Mouse (Mus musculus): Measurements from ENCODE around the gene Grid2.

The Grid2 gene

GRCm38 (mm10) chr6:64607942-64608341 is 1352.3 kb downstream of the Grid2 start:
- DNase-seq (ENCODE audit: low spot score) = no peak

DNA sequence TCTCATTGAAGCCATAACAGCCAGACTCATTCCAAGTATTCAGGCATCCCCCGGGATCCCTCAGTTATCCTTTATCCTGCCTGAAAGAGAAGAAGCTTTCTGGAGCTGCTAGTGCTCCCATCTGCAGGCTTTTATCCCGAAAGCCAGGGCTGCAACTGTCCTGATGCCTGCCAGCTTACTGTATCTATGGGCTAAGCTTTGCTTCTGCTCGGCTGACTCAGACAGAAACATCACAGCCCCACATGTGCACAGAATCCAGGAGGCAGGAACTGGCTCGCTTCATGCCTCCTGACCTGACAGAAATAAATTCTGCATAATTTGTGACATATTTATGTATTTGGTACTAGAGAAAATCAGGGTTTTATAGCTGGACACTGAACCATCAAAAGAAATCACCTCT is 1361.2 kb downstream of the Grid2 start:
- peak; percentile 3 for DNase-seq (ENCODE audit: low spot score)

DNA sequence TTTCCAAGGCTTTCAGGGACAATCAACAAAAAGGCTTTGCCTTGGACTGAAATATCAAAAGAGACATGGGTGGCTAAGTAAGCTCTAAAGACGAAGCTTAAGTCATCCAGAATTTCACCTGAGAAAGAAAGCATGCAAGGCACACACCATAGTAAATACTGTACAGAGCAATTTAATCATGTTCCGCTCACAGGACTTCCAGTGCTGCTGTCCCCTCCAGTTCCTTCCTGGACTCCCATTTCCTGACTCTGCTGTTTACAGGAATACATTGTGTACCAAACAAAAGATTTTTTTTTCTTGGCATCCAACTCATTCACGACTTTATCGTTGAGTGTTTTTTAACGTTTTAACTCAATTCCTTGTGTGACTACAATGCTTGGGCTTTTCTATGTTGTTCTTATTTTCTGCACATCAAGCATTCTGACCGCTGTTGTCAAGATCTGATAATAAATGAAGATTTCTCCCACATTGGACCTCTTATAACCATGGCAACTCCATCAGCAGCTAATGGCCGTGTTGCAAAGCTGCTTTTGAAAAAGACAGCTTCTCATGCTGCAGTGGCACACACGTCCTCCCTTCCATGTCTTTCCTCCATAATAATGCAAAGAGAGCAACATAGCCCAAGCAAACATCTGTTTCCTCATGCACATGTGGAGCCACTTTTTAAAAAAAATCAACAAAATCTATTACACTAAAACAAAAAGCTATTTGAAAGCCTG is 1361.9 kb downstream of the Grid2 start:
- DNase-seq (ENCODE audit: low spot score) = no peak

- DNase-seq (ENCODE audit: low spot score) = no peak
Observed at GRCm38 (mm10) chr6:64623404-64623803, 1367.7 kb downstream of the Grid2 start.

DNA sequence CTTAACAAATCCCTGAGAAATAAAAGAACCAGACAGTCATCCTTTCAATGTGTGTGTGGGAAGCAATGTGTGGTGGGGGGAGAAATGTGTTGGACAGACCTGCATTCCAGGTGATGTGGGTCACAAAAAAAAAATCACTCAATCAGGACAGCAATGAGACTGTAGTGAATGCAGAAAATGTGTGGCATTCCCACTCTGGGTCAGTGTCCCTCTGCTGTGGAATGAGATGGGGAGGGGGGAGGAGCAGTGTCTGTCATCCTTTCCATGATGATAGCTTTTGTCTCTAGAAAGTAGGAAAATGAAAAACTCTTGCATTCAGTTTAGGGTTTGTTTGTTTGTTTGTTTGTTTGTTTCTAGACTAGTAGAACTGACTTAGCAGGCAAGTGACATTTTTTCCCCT is 1392.0 kb downstream of the Grid2 start:
- no peak for DNase-seq (ENCODE audit: low spot score)

- DNase-seq (ENCODE audit: low spot score) = no peak
Observed at GRCm38 (mm10) chr6:64648196-64648595, 1392.5 kb downstream of the Grid2 start.

DNA sequence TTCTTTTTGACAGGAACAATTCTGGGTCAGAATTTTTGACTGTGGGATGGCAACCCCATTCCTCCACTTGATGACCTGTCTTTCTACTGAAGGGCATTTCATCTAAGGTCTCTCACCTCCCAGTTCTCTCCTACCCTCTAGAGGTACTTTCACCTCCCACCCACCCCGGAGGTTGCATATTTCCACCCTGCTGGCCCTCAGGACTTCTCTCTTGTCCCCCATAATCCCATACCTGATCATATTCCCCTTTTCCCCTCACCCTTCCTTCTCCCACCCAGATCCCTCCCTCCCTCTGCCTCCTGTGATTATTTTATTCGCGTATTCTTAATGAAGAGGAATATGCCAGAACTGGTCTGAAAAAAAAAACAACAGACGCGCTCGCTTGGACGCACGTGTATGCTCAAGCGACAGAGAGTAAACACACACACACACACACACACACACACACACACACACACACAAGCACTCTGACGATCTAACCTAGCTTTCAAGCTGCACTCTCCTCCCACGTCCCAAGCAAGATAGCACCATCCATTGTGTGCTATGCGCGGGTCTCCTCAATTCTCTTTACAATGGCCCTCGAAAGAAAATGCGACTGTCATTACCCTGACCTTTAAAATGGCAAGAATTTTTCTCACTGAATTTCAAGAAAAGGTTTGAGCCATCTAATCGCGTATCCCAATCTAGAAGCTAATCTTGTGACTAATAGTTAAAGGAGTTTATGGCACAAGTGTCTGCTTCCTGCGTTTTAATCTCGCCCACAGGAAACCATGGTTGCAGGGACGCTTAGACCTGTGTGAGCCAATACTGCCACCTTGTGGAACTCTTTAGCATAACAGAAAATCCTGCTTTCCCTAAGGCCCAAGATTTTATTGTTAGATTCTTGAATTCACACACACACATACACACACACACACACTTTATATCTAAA is 1393.9 kb downstream of the Grid2 start:
- DNase-seq (ENCODE audit: low spot score) = peak; percentile 37

DNA sequence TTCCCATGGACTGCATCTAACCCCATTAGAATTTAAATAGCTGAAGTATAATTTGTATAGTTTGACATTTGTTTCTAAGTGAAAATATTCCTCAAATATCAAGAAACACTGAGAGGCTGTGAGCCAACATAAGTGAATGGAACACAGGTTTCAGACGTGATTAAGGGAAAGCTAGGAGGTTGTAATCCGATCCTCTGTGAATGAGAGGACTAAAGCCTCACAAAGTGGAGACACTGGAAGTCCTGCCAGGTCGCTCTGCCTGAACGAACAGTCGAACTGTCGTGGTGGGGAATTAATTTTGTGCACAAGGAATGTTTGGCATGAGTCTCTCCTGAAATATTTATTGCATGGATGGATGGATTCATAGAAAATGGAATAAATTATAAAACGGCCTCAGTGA is 1395.1 kb downstream of the Grid2 start:
- DNase-seq (ENCODE audit: low spot score) = no peak

- DNase-seq (ENCODE audit: low spot score) = no peak
Observed at GRCm38 (mm10) chr6:64671010-64671409, 1415.3 kb downstream of the Grid2 start.

- no peak for DNase-seq (ENCODE audit: low spot score)
Observed at GRCm38 (mm10) chr6:64678815-64679214, 1423.1 kb downstream of the Grid2 start.

GRCm38 (mm10) chr6:64683974-64684373 is 1428.3 kb downstream of the Grid2 start:
- DNase-seq (ENCODE audit: low spot score) = peak; percentile 30

- DNase-seq (ENCODE audit: low spot score) = no peak
Observed at GRCm38 (mm10) chr6:64684973-64685372, 1429.3 kb downstream of the Grid2 start.

DNA sequence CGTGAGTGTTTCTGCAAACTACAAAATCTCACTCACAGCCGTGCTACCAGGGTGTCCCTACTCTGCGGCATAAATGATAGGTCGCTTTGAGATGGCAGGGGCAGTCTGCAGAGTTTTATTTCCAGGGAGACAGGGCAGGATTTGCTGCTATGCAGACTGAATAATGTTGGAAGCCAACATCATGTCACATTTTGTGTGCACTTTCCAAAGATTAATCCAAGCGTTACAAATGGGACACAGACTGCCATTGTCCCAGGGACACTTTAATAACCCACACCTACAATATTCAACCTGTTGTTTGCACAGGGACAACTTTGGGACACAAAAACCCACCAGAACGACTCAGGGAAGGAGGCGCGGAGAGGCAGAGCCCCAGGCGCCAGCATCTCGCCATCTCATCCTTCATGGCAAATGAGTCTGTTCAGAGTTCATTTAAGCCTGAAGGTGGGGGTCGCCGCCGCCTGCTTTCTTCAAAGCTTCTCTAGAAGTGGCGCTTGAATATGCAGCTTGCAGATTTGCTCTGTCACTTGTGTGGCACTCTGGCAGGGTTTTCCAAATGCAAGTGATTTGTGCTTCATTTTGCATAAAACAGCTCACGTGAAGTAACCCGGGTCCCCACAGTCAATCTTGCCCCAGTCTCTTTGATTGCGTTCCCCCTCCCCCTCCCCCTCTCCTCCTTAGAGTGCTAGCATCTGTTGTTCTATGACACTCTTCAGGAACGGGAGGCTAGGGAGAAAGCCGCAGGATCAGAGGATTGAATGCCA is 1432.7 kb downstream of the Grid2 start:
- DNase-seq (ENCODE audit: low spot score) = no peak

- DNase-seq (ENCODE audit: low spot score) = no peak
Observed at GRCm38 (mm10) chr6:64694688-64695087, 1439.0 kb downstream of the Grid2 start.

DNA sequence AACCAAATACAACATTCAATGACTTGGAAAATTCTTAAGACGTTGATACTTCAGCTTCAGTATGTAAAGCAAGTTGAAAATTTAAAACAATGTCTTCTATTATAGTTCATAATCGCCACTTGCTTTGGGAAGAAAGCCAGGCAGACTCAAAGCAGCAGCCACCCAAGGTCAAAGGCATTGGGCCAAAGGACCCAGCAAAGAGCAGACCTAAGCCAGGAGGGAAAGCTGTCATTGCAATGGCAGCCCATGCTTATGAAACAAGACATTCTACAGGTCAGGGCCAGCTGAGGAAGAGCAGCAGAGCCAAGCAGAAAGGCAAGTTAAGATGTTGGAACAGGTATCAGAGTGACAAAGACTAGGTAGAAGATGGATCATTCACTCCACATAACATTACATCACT is 1448.0 kb downstream of the Grid2 start:
- no peak for DNase-seq (ENCODE audit: low spot score)

- peak; percentile 11 for DNase-seq (ENCODE audit: low spot score)
Observed at GRCm38 (mm10) chr6:64727751-64728403, 1472.2 kb downstream of the Grid2 start.

GRCm38 (mm10) chr6:64728499-64729198 is 1473.0 kb downstream of the Grid2 start, which contains the start of gene Atoh1:
Gene Atoh1 (plus strand): TSS chr6:64729125.
- DNase-seq (ENCODE audit: low spot score) = peak; percentile 34

GRCm38 (mm10) chr6:64729231-64730011 is 1473.7 kb downstream of the Grid2 start:
- peak; percentile 15 for DNase-seq (ENCODE audit: low spot score)

DNA sequence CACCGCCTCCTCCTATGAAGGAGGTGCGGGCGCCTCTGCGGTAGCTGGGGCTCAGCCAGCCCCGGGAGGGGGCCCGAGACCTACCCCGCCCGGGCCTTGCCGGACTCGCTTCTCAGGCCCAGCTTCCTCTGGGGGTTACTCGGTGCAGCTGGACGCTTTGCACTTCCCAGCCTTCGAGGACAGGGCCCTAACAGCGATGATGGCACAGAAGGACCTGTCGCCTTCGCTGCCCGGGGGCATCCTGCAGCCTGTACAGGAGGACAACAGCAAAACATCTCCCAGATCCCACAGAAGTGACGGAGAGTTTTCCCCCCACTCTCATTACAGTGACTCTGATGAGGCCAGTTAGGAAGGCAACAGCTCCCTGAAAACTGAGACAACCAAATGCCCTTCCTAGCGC is 1474.4 kb downstream of the Grid2 start:
- no peak for DNase-seq (ENCODE audit: low spot score)

GRCm38 (mm10) chr6:64730506-64731020 is 1474.9 kb downstream of the Grid2 start:
- DNase-seq (ENCODE audit: low spot score) = no peak
